Mouse (Mus musculus) forebrain, postnatal 0 days (tissue): ENCODE data around the gene Olfr524. TPM values are rescaled to one million over a fixed set of nuclear protein-coding genes. Genes with fewer than 3 reads are reported as not detected.

Experiments
- ATAC-seq: fragments of 200-750 bp; cut with Nextera tagmentation; 2 replicates; pipeline ENCODE4 v1.8.0; 2017; ENCODE audit warnings: mild to moderate bottlenecking, moderate library complexity
- DNase-seq: peaks from one replicate; pipeline ENCODE4 v3.0.0-alpha.2; 2015
- H3K27ac ChIP-seq: fragments of 300-500 bp; sonication (generic); 2 replicates; pipeline ENCODE4 v1.5.1; 2014; ENCODE audit warnings: low read depth, mild to moderate bottlenecking, antibody characterized with exemption, low read length, moderate library complexity, mixed read lengths
- H3K27me3 ChIP-seq: fragments of 300-500 bp; sonication (generic); 2 replicates; pipeline ENCODE4 v1.6.1; 2014; ENCODE audit warnings: mild to moderate bottlenecking, low read length, mixed read lengths; ENCODE audit not compliant: insufficient read depth
- H3K36me3 ChIP-seq: fragments of 300-500 bp; sonication (generic); 2 replicates; pipeline ENCODE4 v1.6.1; 2014; ENCODE audit warnings: mild to moderate bottlenecking, moderate library complexity; ENCODE audit not compliant: insufficient read depth
- H3K4me1 ChIP-seq: fragments of 300-500 bp; sonication (generic); 2 replicates; pipeline ENCODE4 v1.6.1; 2014; ENCODE audit warnings: antibody characterized with exemption; ENCODE audit not compliant: insufficient read depth
- H3K4me2 ChIP-seq: fragments of 300-500 bp; sonication (generic); 2 replicates; pipeline ENCODE4 v1.6.1; 2014; ENCODE audit warnings: low read depth, mild to moderate bottlenecking, moderate library complexity
- H3K4me3 ChIP-seq: fragments of 300-500 bp; sonication (generic); 2 replicates; pipeline ENCODE4 v1.5.1; 2014; ENCODE audit warnings: low read depth, low read length, mixed read lengths
- H3K9ac ChIP-seq: fragments of 300-500 bp; sonication (generic); 2 replicates; pipeline ENCODE4 v1.6.1; 2014; ENCODE audit warnings: mild to moderate bottlenecking
- H3K9me3 ChIP-seq: fragments of 300-500 bp; sonication (generic); 2 replicates; pipeline ENCODE4 v1.6.1; 2016; ENCODE audit warnings: low read length
- CTCF ChIP-seq: sonication (generic); IDR thresholded peaks from 2 replicates; pipeline ENCODE4 v1.5.1; 2016; ENCODE audit warnings: antibody characterized with exemption, control low read depth, low read depth
- WGBS: fragments of 180-500 bp; shearing (Covaris S2); extraction: QIAGEN DNeasy Blood & Tissue Kit; methylation state at CpG from one replicate; pipeline ENCODE4 v1.1.7; 2014; 5-methylcytosine and 5-hydroxymethylcytosine counted together
- polyA plus RNA-seq: library from polyadenylated mRNA; unstranded; fragments of >200 nt; fragmentation: Nextera tagmentation; extraction: Ambion mirVana; gene quantifications from 2 replicates; pipeline ENCODE4 v1.2.1, GENCODE M21; 2015
- total RNA-seq: library from RNA; depleted of rRNA; stranded (reverse); fragments of >200 nt; gene quantifications from 2 replicates; pipeline ENCODE4 v1.2.3, GENCODE M21; 2014; rRNA removed

Gene Olfr524
- total RNA-seq (not detected in 2 replicates), polyA plus RNA-seq (not detected in 2 replicates)

GRCm38 (mm10) chr7:140205864-140206263 lies at the start of gene Olfr524:
Gene Olfr524 (minus strand): TSS chr7:140205964.
- H3K4me1 ChIP-seq, result no peaks in the 10 kb centered on the region
- DNase-seq, result no peak

DNA sequence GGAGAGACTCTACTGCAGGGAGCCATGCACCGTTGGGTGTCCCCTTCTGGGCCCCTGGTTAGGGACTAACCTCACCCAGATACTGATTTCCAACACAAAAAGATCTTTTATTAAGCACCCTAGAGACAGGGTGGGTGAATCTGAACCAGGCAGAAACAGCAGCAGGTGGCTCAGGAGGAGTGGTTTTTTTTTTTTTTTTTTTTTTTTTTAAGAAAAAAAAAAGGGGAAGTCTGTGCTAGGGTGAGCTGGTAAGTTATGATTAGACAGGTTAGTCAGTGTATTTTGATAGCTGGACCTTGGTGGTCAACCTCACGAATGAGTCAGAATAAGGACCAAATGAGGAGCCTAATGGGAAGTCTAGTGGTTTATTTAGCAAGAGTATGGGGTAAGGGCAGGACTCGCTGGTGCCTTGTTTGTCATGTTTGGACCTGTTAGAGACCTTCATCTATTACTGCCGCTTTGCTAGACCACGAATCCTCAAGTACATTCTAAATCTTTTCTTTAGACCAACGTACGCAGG lies 48.1 kb upstream of the Olfr524 start:
- Histone ChIP-seq H3K4me2 (no peak overlapping the region), H3K4me3 (no peak overlapping the region), H3K27me3 (no peaks in the 10 kb centered on the region), H3K27ac (no peak overlapping the region), H3K9ac (no peak overlapping the region), H3K36me3 (no peaks in the 10 kb centered on the region), H3K9me3 (no peaks in the 10 kb centered on the region), H3K4me1 (no peaks in the 10 kb centered on the region)
- no peak for TF ChIP-seq CTCF
- WGBS, result 86% methylated on average over 7 of the region's 7 CpGs
- DNase-seq (no peak), ATAC-seq (no peak)

More at GRCm38 (mm10) chr7:140205864-140206263, at the start of gene Olfr524:
- no peak within 1 kb of the TSS for H3K9ac ChIP-seq
- no peaks in the 10 kb centered on the region for H3K27me3 ChIP-seq
- H3K36me3 ChIP-seq, result no peaks in the 10 kb centered on the region
- H3K9me3 ChIP-seq, result no peaks in the 10 kb centered on the region
- no peak within 1 kb of the TSS for H3K4me2 ChIP-seq
- no peak for ATAC-seq
- H3K4me3 ChIP-seq, result no peak within 1 kb of the TSS
- no peak for TF ChIP-seq CTCF
- no peak within 1 kb of the TSS for H3K27ac ChIP-seq

DNA sequence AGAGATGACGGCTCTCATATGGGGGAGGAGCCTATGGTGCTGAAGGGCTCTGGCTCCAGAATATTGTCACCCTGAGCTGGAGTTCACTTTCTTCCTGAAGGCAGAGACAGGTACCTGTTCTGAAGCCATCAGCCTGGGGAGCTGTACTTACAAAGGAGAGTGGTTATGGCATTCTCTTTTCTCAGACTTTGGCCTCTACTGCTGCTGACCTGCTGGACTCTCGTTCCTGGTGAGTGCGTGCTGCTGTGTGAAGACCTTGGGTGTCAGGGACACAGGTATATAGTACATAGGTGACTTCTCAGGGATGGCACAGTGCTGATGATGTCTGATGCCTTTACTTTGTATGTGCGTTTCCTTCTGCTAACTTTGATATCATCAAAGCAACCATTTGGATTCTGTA lies 41.5 kb upstream of the Olfr524 start, which contains the start of gene 5830411N06Rik:
Gene 5830411N06Rik (plus strand): TSS at position 69 of the 400 bp plus-strand sequence.
- no peak for ATAC-seq
- no peaks in the 10 kb centered on the region for H3K36me3 ChIP-seq
- H3K4me2 ChIP-seq, result no peak within 1 kb of the TSS
- WGBS, result 86% methylated on average over 4 of the region's 4 CpGs
- no peaks in the 10 kb centered on the region for H3K9me3 ChIP-seq
- H3K27ac ChIP-seq, result no peak within 1 kb of the TSS
- H3K4me3 ChIP-seq, result no peak within 1 kb of the TSS
- H3K27me3 ChIP-seq, result no peaks in the 10 kb centered on the region
- DNase-seq, result no peak
- H3K9ac ChIP-seq, result no peak within 1 kb of the TSS
- H3K4me1 ChIP-seq, result no peaks in the 10 kb centered on the region
- TF ChIP-seq CTCF, result no peak

DNA sequence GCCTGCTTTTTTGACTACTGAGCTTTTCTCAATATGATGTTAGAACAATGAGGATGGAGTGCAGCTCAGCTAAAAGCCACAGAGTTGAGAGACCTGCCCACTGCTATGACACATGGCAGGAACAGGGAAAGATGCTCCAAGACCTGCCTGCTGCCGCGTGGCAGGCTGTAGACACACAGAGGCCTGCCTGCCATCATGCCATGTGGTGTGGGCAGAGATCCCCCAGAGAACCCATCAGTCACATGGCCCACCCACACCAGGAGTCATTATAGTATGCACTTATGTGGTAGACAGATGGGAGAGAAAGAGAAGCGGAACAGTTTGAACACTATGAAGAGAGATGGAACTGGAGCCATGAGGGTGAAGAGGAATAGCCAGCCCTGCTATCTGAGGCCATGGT lies 27.9 kb upstream of the Olfr524 start:
- no peak overlapping the region for H3K9ac ChIP-seq
- H3K4me1 ChIP-seq, result no peaks in the 10 kb centered on the region
- DNase-seq (no peak), ATAC-seq (peak; percentile 14; the same call in 1 of the 2 replicates)
- H3K27ac ChIP-seq, result no peak overlapping the region
- no peak for TF ChIP-seq CTCF
- H3K9me3 ChIP-seq, result no peaks in the 10 kb centered on the region
- no peaks in the 10 kb centered on the region for H3K36me3 ChIP-seq
- 88% methylated on average over 3 of the region's 3 CpGs for WGBS
- no peaks in the 10 kb centered on the region for H3K27me3 ChIP-seq
- no peak overlapping the region for H3K4me3 ChIP-seq
- no peak overlapping the region for H3K4me2 ChIP-seq

- Histone ChIP-seq H3K27me3 (no peaks in the 10 kb centered on the region), H3K4me1 (no peaks in the 10 kb centered on the region), H3K4me3 (no peak overlapping the region), H3K36me3 (no peaks in the 10 kb centered on the region), H3K27ac (no peak overlapping the region), H3K9ac (no peak overlapping the region), H3K9me3 (no peaks in the 10 kb centered on the region), H3K4me2 (no peak overlapping the region)
- ATAC-seq, result no peak
- DNase-seq, result no peak
- WGBS, result 66% methylated on average over 2 of the region's 2 CpGs
- TF ChIP-seq CTCF, result no peak
Measured at GRCm38 (mm10) chr7:140231026-140231425, 25.3 kb upstream of the Olfr524 start.

- Histone ChIP-seq H3K9ac (no peak overlapping the region), H3K4me1 (no peaks in the 10 kb centered on the region), H3K27me3 (no peaks in the 10 kb centered on the region), H3K9me3 (no peaks in the 10 kb centered on the region), H3K27ac (no peak overlapping the region), H3K36me3 (no peaks in the 10 kb centered on the region), H3K4me3 (no peak overlapping the region), H3K4me2 (no peak overlapping the region)
- DNase-seq (no peak), ATAC-seq (no peak)
- 79% methylated on average over 13 of the region's 13 CpGs for WGBS
- TF ChIP-seq CTCF, result no peak
Measured at GRCm38 (mm10) chr7:140228476-140228875, 22.7 kb upstream of the Olfr524 start.

- ATAC-seq, result no peak
- H3K4me2 ChIP-seq, result no peak overlapping the region
Measured at GRCm38 (mm10) chr7:140224209-140224608, 18.4 kb upstream of the Olfr524 start.

GRCm38 (mm10) chr7:140220375-140220774 lies 14.6 kb upstream of the Olfr524 start:
- 80% methylated on average over 4 of the region's 4 CpGs for WGBS
- TF ChIP-seq CTCF, result no peak
- DNase-seq, result no peak

More at GRCm38 (mm10) chr7:140224209-140224608, 18.4 kb upstream of the Olfr524 start:
- no peaks in the 10 kb centered on the region for H3K36me3 ChIP-seq
- no peaks in the 10 kb centered on the region for H3K27me3 ChIP-seq
- H3K9me3 ChIP-seq, result no peaks in the 10 kb centered on the region
- no peaks in the 10 kb centered on the region for H3K4me1 ChIP-seq
- no peak overlapping the region for H3K4me3 ChIP-seq
- DNase-seq, result no peak
- no peak for TF ChIP-seq CTCF
- no peak overlapping the region for H3K9ac ChIP-seq
- 90% methylated on average over 13 of the region's 13 CpGs for WGBS
- H3K27ac ChIP-seq, result no peak overlapping the region

More at GRCm38 (mm10) chr7:140220375-140220774, 14.6 kb upstream of the Olfr524 start:
- ATAC-seq, result no peak
- Histone ChIP-seq H3K4me2 (no peak overlapping the region), H3K27ac (no peak overlapping the region), H3K9me3 (no peaks in the 10 kb centered on the region), H3K4me1 (no peaks in the 10 kb centered on the region), H3K4me3 (no peak overlapping the region), H3K27me3 (no peaks in the 10 kb centered on the region), H3K9ac (no peak overlapping the region), H3K36me3 (no peaks in the 10 kb centered on the region)
